Mouse (Mus musculus): ENCODE data around the gene Adcy10.

Adcy10 gene

GRCm38 (mm10) chr1:165484688-165485233, at the start of gene Adcy10:
TSS of gene Adcy10 (plus strand) at chr1:165485183.
- DNase-seq (ENCODE audit: low spot score in 2 of 2) = no peak

DNA sequence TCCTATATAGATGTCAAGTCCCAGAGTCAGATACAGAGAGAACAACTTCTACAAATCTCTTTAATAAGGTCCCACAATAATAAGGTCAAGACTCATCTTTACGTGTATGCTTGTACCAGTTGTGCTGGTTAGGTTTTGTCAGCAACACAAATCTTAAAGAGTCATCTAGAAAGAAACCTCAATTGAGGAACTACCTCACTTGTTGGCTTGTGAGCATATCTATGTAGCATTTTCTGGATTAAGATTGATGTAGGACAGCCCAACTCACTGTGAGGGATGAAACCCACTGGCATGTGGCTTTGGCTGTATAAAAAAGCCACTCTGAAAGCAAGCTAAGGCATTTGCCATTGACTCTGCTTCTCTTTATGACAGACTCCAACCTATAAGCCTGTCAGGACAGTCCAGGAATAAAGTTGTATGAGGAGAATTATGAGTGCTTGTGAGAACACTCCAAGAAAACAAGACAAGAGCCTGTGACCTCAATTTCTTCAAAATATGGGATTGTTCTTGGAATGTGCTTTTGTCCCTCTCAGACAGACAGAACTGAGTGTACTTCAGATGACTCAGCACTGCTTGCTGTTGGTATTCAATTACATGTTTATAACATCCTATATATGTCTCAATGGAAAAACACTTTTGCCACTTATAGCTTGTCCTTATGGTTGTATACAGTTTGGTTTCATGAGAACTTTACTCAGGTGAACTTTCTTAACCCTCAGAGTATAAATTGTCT, 46.5 kb upstream of the Adcy10 start:
- no peak for DNase-seq (ENCODE audit: low spot score in 2 of 2)

DNA sequence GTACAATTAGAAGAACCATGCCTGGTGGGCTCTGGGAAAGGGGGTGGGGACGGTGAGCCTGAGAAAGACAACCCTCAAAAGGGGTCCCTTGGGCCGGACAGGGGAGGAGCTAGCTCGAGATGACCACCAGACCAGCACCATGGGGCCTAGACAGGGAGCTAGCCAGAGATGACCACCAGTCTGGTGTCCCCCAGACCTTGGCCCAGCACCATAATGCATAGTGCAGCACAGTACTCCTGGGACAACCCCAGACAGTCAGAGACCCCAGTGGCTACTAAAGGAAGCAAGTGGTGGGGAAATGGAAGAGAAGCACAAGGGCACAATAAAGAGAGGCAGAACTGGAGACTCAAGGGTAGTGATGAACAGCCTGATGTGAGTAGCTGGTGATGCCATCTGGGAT, 44.2 kb upstream of the Adcy10 start:
- DNase-seq (ENCODE audit: low spot score in 2 of 2) = no peak

- no peak for DNase-seq (ENCODE audit: low spot score in 2 of 2)
Measured at GRCm38 (mm10) chr1:165441201-165441600, 43.8 kb upstream of the Adcy10 start.

DNA sequence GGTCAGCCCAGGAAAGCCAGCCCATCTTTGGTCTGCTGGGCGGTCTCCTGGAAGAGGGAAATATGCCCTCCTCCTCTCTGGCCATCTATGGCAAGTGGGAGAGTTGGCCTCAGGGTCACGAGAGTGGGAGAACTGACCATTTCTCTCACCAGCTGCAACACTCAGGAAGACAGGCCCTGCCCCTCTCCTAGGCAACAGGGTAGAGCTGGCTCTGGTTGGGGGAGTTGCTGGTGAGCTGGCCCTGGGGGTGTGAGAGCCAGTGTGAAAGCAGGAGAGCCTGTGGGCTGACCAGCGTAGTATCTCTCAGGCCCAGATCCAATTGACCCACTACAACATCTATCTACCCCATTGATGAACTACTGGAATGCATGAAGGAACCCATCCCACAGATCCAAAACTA, 43.3 kb upstream of the Adcy10 start:
- DNase-seq (ENCODE audit: low spot score in 2 of 2) = no peak

DNA sequence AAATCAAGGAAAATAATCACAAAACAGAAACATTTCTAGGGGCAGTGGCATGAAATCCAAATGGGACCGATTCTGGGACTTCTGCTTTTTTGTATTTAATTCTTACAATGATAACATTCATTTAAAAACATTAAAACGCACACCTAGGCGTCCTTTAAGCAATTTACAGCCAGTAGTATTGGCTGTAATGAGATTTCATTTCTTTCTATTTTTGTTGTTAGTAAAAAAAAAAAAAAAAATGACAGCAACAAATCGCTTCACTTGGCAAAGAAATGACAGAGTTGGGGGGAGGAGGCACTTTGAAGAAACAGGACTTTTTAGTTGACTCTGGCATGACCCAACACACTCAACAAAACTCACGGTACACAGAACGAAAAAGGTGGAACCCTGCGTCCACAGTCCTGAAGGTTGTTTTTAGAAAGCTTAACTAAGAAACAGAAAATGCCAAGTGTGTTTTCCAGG, 25.9 kb upstream of the Adcy10 start:
- DNase-seq (ENCODE audit: low spot score in 2 of 2) = no peak

- DNase-seq (ENCODE audit: low spot score in 2 of 2) = peak; percentile 30 to 44
Measured at GRCm38 (mm10) chr1:165459503-165460181, 25.3 kb upstream of the Adcy10 start.

DNA sequence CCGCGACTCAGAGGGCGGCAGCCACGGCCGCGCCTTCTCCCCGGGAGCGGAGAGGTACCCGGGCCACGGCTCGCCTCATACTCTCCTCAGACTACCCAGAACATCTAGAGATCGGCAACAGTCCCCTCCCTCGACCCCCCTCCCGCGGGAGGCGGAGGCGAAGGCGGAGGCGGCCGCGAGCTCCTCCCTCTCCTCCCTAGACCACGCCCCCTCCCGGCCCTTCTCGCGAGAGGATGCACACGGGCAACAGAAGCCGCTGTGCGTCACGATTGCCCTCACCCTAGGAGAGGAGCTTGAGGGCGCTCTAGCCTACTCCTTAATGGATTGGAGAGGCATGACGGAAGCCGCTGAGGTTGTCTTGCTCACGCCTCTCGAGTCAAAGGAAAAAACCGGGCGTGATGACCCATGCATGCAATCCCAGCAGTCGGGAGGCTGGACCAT, 24.6 kb upstream of the Adcy10 start, which contains the start of the genes Dcaf6 and Mpc2:
Gene Dcaf6, minus strand, starts transcription at position 116 of the 441 bp plus-strand sequence.
Gene Mpc2, plus strand, starts transcription at position 278 of the 441 bp plus-strand sequence.
- DNase-seq (ENCODE audit: low spot score in 2 of 2) = peak; percentile 98 to 99

DNA sequence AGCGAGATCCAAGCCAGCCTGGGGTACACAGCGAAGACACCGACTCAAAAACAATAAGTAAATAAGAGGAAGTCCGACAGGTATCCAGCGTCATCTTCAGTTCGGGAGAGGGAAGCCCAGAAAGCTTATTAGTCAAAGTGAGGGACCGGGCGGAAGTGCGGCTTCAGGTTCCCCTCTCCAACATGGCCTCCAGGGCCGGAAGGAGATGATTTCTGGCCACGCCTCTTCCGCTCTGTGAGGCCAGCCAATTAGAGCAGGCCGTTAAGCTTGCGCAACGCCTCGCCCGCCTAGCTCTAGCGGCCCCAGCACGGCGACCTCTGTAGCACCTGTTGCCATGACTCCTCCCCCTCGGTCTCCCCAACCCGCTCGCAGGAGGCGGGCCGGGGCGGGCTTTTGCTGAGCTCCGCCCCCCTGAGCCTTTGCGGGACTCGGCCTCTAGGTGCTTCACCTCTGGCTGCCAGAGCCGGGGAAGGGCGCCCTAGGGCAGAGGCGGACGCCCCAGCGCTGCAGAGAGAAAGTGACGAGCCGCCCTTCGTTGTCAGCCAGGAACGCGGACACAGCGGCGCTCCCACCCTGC, 24.1 kb upstream of the Adcy10 start:
- DNase-seq (ENCODE audit: low spot score in 2 of 2) = peak; percentile 99

DNA sequence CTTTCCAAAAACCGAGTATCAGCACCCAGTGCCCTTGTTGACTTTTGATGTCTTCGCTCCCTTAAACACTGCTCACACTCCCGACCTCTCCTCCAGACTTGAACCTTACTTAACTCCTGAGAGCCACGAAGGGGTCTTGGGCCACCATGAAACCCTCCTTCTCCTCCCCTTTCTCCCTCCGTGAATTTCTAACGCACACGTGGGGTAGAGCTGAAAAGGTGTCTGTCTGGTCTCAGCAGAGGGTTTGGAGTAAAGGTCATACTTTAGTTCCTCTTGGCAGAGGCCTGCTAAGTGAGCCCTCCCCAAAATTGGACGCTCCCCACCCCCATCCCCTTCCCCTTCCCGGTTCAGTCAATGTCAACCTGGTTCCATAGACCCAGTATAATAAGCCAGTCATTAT, 23.3 kb upstream of the Adcy10 start:
- no peak for DNase-seq (ENCODE audit: low spot score in 2 of 2)

DNA sequence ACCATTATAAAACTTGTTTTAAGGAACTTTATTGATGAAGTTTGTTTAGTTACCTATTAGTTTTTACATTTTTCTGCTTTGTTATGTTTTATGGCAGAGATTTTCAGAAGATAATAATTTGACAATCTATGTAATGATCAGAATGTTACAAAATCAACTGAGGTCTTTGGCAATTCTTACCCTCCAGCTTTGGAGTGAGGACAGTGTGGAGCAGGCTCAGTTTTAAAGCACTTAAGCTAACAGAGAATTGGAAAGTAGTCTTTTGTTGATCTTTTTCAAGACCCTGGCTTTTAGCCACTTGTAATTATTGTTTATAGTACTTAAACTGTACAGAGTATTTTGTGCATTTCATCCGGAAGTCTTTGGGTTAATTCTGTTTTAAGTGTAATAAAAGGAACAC, 22.1 kb upstream of the Adcy10 start:
- no peak for DNase-seq (ENCODE audit: low spot score in 2 of 2)

- no peak for DNase-seq (ENCODE audit: low spot score in 2 of 2)
Measured at GRCm38 (mm10) chr1:165464574-165464973, 20.4 kb upstream of the Adcy10 start.

GRCm38 (mm10) chr1:165468971-165469370, 16.0 kb upstream of the Adcy10 start:
- DNase-seq (ENCODE audit: low spot score in 2 of 2) = no peak

DNA sequence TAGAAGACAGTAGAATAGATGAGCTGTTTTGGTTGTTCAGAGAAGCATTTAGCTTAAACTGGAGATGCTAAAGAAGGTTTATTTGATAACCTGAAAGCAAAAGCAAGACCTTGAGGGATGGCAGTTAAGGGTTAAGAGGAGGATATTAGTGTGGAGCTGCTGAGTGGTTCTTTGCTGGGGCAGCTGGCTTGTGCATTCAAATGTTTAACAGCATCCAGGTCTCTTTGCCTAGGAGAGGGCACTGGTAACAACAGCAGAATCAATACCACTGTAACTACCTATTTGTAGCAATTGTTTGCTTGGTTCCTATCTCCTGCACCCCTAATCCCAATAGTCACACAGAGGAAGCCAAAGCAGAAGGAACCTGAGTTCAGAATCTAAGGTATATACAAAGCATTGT, 15.3 kb upstream of the Adcy10 start:
- DNase-seq (ENCODE audit: low spot score in 2 of 2) = no peak

- no peak for DNase-seq (ENCODE audit: low spot score in 2 of 2)
Measured at GRCm38 (mm10) chr1:165471490-165471889, 13.5 kb upstream of the Adcy10 start.

- no peak for DNase-seq (ENCODE audit: low spot score in 2 of 2)
Measured at GRCm38 (mm10) chr1:165486108-165486507, 1.1 kb downstream of the Adcy10 start.

DNA sequence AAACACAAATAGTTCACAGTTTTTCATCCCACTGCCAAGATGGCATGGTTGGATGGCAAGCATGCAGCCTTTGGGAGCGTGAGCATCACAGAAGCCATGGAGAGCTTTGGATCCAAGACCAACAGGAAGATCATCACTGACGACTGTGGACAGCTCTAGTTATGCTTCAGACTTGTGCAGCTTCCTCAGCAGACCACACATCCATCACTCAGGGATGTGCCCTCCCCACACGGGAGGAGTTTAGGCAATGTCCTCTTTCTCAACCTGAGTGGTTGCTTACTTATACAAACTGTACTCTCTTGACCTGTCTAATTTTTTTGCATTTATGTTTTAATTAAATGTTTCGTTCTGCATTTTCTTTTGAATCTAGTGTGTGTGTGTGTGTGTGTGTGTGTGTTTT, 4.2 kb downstream of the Adcy10 start:
- no peak for DNase-seq (ENCODE audit: low spot score in 2 of 2)

GRCm38 (mm10) chr1:165498856-165499255, 13.9 kb downstream of the Adcy10 start:
- no peak for DNase-seq (ENCODE audit: low spot score in 2 of 2)

GRCm38 (mm10) chr1:165503307-165504024, 18.5 kb downstream of the Adcy10 start:
- no peak for DNase-seq (ENCODE audit: low spot score in 2 of 2)

DNA sequence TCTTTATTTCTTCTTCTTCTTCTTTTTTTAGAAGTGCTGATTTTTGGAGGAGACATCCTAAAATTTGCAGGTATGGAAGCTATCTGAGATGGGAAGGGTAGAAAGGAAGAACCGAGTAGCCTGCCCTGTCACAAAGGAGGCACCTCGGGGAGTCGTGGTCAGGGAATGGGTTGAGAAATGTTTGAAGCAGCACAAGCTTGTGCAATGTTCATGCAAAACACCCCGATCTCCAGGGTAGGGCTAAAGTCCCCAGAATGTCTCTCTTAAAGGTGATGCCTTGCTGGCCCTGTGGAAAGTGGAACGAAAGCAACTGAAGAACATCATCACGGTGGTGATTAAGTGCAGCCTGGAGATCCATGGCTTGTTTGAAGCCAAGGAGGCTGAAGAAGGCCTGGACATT, 21.3 kb downstream of the Adcy10 start:
- DNase-seq (ENCODE audit: low spot score in 2 of 2) = no peak

DNA sequence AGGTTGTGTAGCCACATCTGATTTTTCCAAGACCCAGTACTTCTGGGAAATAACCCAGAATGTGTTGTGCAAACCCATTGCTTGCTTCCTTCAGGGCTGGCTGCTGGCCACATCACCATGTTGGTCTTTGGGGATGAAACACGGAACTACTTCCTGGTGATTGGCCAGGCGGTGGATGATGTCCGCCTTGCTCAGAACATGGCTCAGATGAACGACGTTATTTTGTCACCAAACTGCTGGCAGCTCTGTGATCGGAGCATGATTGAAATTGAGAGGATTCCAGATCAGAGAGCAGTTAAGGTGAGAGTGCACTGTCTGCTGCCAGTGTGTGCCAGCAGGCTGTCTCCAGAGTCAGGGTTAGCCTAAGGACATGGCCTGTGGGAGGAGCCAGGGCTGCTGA, 25.2 kb downstream of the Adcy10 start:
- DNase-seq (ENCODE audit: low spot score in 2 of 2) = no peak

DNA sequence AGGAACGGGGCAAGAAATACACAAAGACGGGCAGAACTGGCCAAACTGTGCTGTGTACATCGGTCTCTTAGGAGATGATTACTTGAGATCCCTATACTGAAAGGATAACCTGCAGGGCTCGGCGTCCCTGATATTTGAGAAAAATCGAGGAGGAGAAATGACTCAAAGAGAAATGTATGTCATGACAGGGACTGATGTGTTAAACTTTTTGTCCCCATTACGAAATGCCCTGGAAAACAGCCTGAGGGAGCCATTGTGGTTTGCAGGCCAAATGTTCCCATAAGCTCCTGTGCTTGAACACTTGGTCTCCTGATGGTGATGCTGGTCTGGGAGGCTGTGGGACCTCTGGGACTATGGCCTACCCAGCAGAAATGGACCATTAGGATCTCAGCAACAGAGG, 35.7 kb downstream of the Adcy10 start:
- no peak for DNase-seq (ENCODE audit: low spot score in 2 of 2)
